ENCODE assay signal across 22 mouse cellular contexts in the genomic region with DNA sequence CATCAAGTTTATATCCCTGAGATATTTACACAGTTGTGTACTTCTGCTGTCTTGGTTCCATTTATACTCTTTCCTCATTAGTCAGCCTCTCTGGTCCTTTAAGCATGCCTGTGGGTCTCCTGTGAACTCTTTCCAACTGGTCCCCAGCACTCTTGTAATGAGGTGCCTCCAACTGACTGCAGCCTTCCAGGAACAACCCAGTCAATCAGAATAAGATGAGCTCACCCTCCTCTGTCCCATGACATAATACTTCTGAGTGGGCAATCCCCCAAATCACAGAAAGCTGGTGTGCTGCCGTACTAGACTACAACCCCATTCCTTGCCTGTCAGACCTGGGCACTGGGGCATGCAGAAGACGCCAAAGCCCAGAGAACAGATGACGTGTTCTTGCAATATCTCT. TPM values are rescaled to one million over a fixed set of nuclear protein-coding genes. Genes with fewer than 3 reads are reported as not detected.
A peak's percentile ranks its signal among the peaks of the same experiment; 100 is the strongest.
DNase-seq lines count a peak whose midpoint lies in the region; ATAC-seq and TF ChIP-seq lines count a peak whose summit lies in the region.
"Had no signal": no experiment of that assay in that cellular context is flagged by ENCODE, and none has a peak within 500 bp of the region (broad histone marks: within the 10 kb centered on the region; RNA-seq: fewer than 3 reads in every experiment).

No protein-coding gene starts in this region.

- H3K4me2 ChIP-seq in lung, embryonic 14.5 days, result no peak overlapping the region
- H3K4me2 ChIP-seq: embryonic facial prominence, embryonic 13.5 days; forebrain, embryonic 13.5 days; hindbrain, embryonic 12.5 days had no signal

- peak; percentile 52 for DNase-seq in heart, adult 11 months
- no peak for DNase-seq in heart, adult 18-20 months
- peak; percentile 75 for DNase-seq in lung, embryonic 14.5 days
- peak; percentile 83 for DNase-seq in lung, postnatal 10 days
- DNase-seq in lung, postnatal 4 days, result peak; percentile 61 to 83
- no peak for DNase-seq in ovary, postnatal 10 days (ENCODE audit: low spot score)
- no peak for DNase-seq in embryo, embryonic 10.5 days (ENCODE audit: low spot score)
- DNase-seq in layer of hippocampus, postnatal 14 days (ENCODE audit: low spot score in 2 of 2), result no peak
- DNase-seq: adrenal gland, adult 2 months; cerebellum, adult 11-12 months; cerebellum, adult 9-10 months; cerebellum, postnatal 25 days; forebrain, postnatal 0 days; gastrocnemius, adult 2 months; gastrocnemius, postnatal 25 days; heart, postnatal 10 days; heart, postnatal 4 days had no signal

- no peaks in the 10 kb centered on the region for H3K9me3 ChIP-seq in lung, embryonic 14.5 days (ENCODE audit: low read depth, low read length)
- H3K9me3 ChIP-seq: embryonic facial prominence, embryonic 13.5 days; forebrain, embryonic 13.5 days; heart, embryonic 10.5 days; hindbrain, embryonic 12.5 days had no signal

- WGBS in lung, embryonic 14.5 days, result 76% methylated on average over 3 of the region's 3 CpGs

- H3K9ac ChIP-seq in lung, embryonic 14.5 days, result no peak overlapping the region
- H3K9ac ChIP-seq: embryonic facial prominence, embryonic 13.5 days; forebrain, embryonic 13.5 days; forebrain, postnatal 0 days; hindbrain, embryonic 12.5 days had no signal

- TF ChIP-seq CTCF in lung, embryonic 14.5 days (IDR thresholded peaks at IDR 0.05; ENCODE audit: low read depth), result no peak

- peak; percentile 74 for ATAC-seq in lung, embryonic 14.5 days (ENCODE audit: insufficient read depth)
- ATAC-seq: forebrain, embryonic 13.5 days; forebrain, postnatal 0 days; hindbrain, embryonic 16.5 days had no signal

- H3K4me1 ChIP-seq in lung, embryonic 14.5 days (ENCODE audit: insufficient read depth), result peaks cover 2% of the 10 kb centered on the region; the same call in 1 of the 2 replicates
- H3K4me1 ChIP-seq: embryonic facial prominence, embryonic 13.5 days; forebrain, embryonic 13.5 days; heart, embryonic 10.5 days; hindbrain, embryonic 12.5 days had no signal

- no peak overlapping the region for H3K4me3 ChIP-seq in lung, embryonic 14.5 days (ENCODE audit: low read depth, low read length)
- H3K4me3 ChIP-seq: embryonic facial prominence, embryonic 13.5 days; forebrain, embryonic 13.5 days; gastrocnemius, adult 2 months; heart, embryonic 10.5 days; hindbrain, embryonic 12.5 days had no signal

- H3K27me3 ChIP-seq in lung, embryonic 14.5 days (ENCODE audit: insufficient read depth, low read length), result no peaks in the 10 kb centered on the region
- H3K27me3 ChIP-seq: embryonic facial prominence, embryonic 13.5 days; forebrain, embryonic 13.5 days; hindbrain, embryonic 12.5 days had no signal

- no peaks in the 10 kb centered on the region for H3K36me3 ChIP-seq in lung, embryonic 14.5 days (ENCODE audit: insufficient read depth)

- H3K27ac ChIP-seq in lung, embryonic 14.5 days (ENCODE audit: low read depth), result no peak overlapping the region
- H3K27ac ChIP-seq: embryonic facial prominence, embryonic 13.5 days; forebrain, embryonic 13.5 days; gastrocnemius, adult 2 months; heart, embryonic 10.5 days; hindbrain, embryonic 12.5 days had no signal

RNA-seq across cellular contexts. Expression of a gene that starts 14.4 kb away (rescaled TPM):
- total RNA-seq in heart, adult 18-20 months (2021), result 10 to 100 TPM; 38.0 to 46.1 TPM
- polyA plus RNA-seq in lung, embryonic 14.5 days (2014; fragmentation: Nextera tagmentation; extraction: Ambion mirVana), result 147 TPM in 2 replicates
- 10 to 100 TPM; 35.4 to 36.6 TPM for total RNA-seq in layer of hippocampus, postnatal 14 days (2021)

RNA-seq across cellular contexts. Expression of a gene that starts 14.4 kb away (rescaled TPM):
- 10 to 100 TPM; 40.8 to 50.3 TPM for total RNA-seq in heart, adult 18-20 months (2021)
- polyA plus RNA-seq in lung, embryonic 14.5 days (2014; fragmentation: Nextera tagmentation; extraction: Ambion mirVana), result 17.1 and 19.3 TPM in 2 replicates
- 100 to 1,000 TPM in 1 of 2 experiments, 10 to 100 TPM in 1; 99.4 to 107 TPM for total RNA-seq in layer of hippocampus, postnatal 14 days (2021)

RNA-seq across cellular contexts. Expression of a gene that starts 39.8 kb away (rescaled TPM):
- total RNA-seq in heart, adult 18-20 months (2021), result 10 to 100 TPM; 27.0 to 29.4 TPM
- polyA plus RNA-seq in lung, embryonic 14.5 days (2014; fragmentation: Nextera tagmentation; extraction: Ambion mirVana), result 38.5 and 39.7 TPM in 2 replicates
- total RNA-seq in layer of hippocampus, postnatal 14 days (2021), result 100 to 1,000 TPM; 114 to 128 TPM

Comparison
In these comparisons a context has a peak if more than half of its experiments do, and no peak if none do; other contexts are left out.
1. DNase-seq: peak in heart, adult 11 months (single experiment), lung, embryonic 14.5 days (single experiment), lung, postnatal 10 days (single experiment) and lung, postnatal 4 days (2 of 2); none in heart, adult 18-20 months (0 of 2), ovary, postnatal 10 days (single experiment), embryo, embryonic 10.5 days (single experiment) and layer of hippocampus, postnatal 14 days (0 of 2).